Mouse (Mus musculus): ENCODE data around the gene Hemk1. TPM values are rescaled to one million over a fixed set of nuclear protein-coding genes. Genes with fewer than 3 reads are reported as not detected.

Gene Hemk1
- polyA plus RNA-seq, 1 experiment, result 29.5 TPM

- TF ChIP-seq POLR2A (IDR thresholded peaks at IDR 0.05; ENCODE audit: borderline replicate concordance, extremely low read depth, insufficient read depth, insufficient read length, poor library complexity, severe bottlenecking), result no peak
- no peak for TF ChIP-seq CTCF (IDR thresholded peaks at IDR 0.05; ENCODE audit: borderline replicate concordance, extremely low read depth, insufficient read depth, insufficient read length)
- no peak for DNase-seq (ENCODE audit: low read depth)
These were observed 38.4 kb downstream of the Hemk1 start for GRCm38 (mm10) chr9:107299783-107300182.

- no peak for DNase-seq (ENCODE audit: low read depth)
- no peak for TF ChIP-seq CTCF (IDR thresholded peaks at IDR 0.05; ENCODE audit: borderline replicate concordance, extremely low read depth, insufficient read depth, insufficient read length)
- TF ChIP-seq POLR2A (IDR thresholded peaks at IDR 0.05; ENCODE audit: borderline replicate concordance, extremely low read depth, insufficient read depth, insufficient read length, poor library complexity, severe bottlenecking), result no peak
These were observed 39.3 kb downstream of the Hemk1 start for GRCm38 (mm10) chr9:107298876-107299275.

- TF ChIP-seq POLR2A (IDR thresholded peaks at IDR 0.05; ENCODE audit: borderline replicate concordance, extremely low read depth, insufficient read depth, insufficient read length, poor library complexity, severe bottlenecking), result no peak
- no peak for TF ChIP-seq CTCF (IDR thresholded peaks at IDR 0.05; ENCODE audit: borderline replicate concordance, extremely low read depth, insufficient read depth, insufficient read length)
- no peak for DNase-seq (ENCODE audit: low read depth)
These were observed 39.9 kb downstream of the Hemk1 start for GRCm38 (mm10) chr9:107298059-107298780.

- DNase-seq (ENCODE audit: low read depth), result no peak
- TF ChIP-seq CTCF (IDR thresholded peaks at IDR 0.05; ENCODE audit: borderline replicate concordance, extremely low read depth, insufficient read depth, insufficient read length) (no peak), POLR2A (IDR thresholded peaks at IDR 0.05; ENCODE audit: borderline replicate concordance, extremely low read depth, insufficient read depth, insufficient read length, poor library complexity, severe bottlenecking) (no peak)
These were observed 40.5 kb downstream of the Hemk1 start for GRCm38 (mm10) chr9:107297658-107298057.

GRCm38 (mm10) chr9:107297059-107297458, 41.1 kb downstream of the Hemk1 start:
- no peak for TF ChIP-seq CTCF (IDR thresholded peaks at IDR 0.05; ENCODE audit: borderline replicate concordance, extremely low read depth, insufficient read depth, insufficient read length)
- no peak for TF ChIP-seq POLR2A (IDR thresholded peaks at IDR 0.05; ENCODE audit: borderline replicate concordance, extremely low read depth, insufficient read depth, insufficient read length, poor library complexity, severe bottlenecking)
- DNase-seq (ENCODE audit: low read depth), result no peak

- TF ChIP-seq CTCF (IDR thresholded peaks at IDR 0.05; ENCODE audit: borderline replicate concordance, extremely low read depth, insufficient read depth, insufficient read length), result no peak
- TF ChIP-seq POLR2A (IDR thresholded peaks at IDR 0.05; ENCODE audit: borderline replicate concordance, extremely low read depth, insufficient read depth, insufficient read length, poor library complexity, severe bottlenecking), result no peak
- peak; percentile 97 for DNase-seq (ENCODE audit: low read depth)
These were observed 41.6 kb downstream of the Hemk1 start for GRCm38 (mm10) chr9:107296501-107296965.

GRCm38 (mm10) chr9:107296041-107296440, 42.1 kb downstream of the Hemk1 start:
- DNase-seq (ENCODE audit: low read depth), result no peak
- TF ChIP-seq POLR2A (IDR thresholded peaks at IDR 0.05; ENCODE audit: borderline replicate concordance, extremely low read depth, insufficient read depth, insufficient read length, poor library complexity, severe bottlenecking) (no peak), CTCF (IDR thresholded peaks at IDR 0.05; ENCODE audit: borderline replicate concordance, extremely low read depth, insufficient read depth, insufficient read length) (no peak)

- DNase-seq (ENCODE audit: low read depth), result no peak
- TF ChIP-seq POLR2A (IDR thresholded peaks at IDR 0.05; ENCODE audit: borderline replicate concordance, extremely low read depth, insufficient read depth, insufficient read length, poor library complexity, severe bottlenecking) (no peak), CTCF (IDR thresholded peaks at IDR 0.05; ENCODE audit: borderline replicate concordance, extremely low read depth, insufficient read depth, insufficient read length) (no peak)
These were observed 42.3 kb downstream of the Hemk1 start, which contains the start of gene Cish for GRCm38 (mm10) chr9:107296016-107296040. TSS of gene Cish (plus strand) at chr9:107296026.

GRCm38 (mm10) chr9:107295616-107296015, 42.5 kb downstream of the Hemk1 start:
- no peak for DNase-seq (ENCODE audit: low read depth)

GRCm38 (mm10) chr9:107294249-107294648, 43.9 kb downstream of the Hemk1 start:
- TF ChIP-seq CTCF (IDR thresholded peaks at IDR 0.05; ENCODE audit: borderline replicate concordance, extremely low read depth, insufficient read depth, insufficient read length) (peak; percentile 89), POLR2A (IDR thresholded peaks at IDR 0.05; ENCODE audit: borderline replicate concordance, extremely low read depth, insufficient read depth, insufficient read length, poor library complexity, severe bottlenecking) (no peak)
- peak; percentile 77 for DNase-seq (ENCODE audit: low read depth)

More at GRCm38 (mm10) chr9:107295616-107296015, 42.5 kb downstream of the Hemk1 start:
- TF ChIP-seq POLR2A (IDR thresholded peaks at IDR 0.05; ENCODE audit: borderline replicate concordance, extremely low read depth, insufficient read depth, insufficient read length, poor library complexity, severe bottlenecking) (no peak), CTCF (IDR thresholded peaks at IDR 0.05; ENCODE audit: borderline replicate concordance, extremely low read depth, insufficient read depth, insufficient read length) (no peak)

GRCm38 (mm10) chr9:107290897-107291296, 47.3 kb downstream of the Hemk1 start:
- DNase-seq (ENCODE audit: low read depth), result peak; percentile 78
- TF ChIP-seq POLR2A (IDR thresholded peaks at IDR 0.05; ENCODE audit: borderline replicate concordance, extremely low read depth, insufficient read depth, insufficient read length, poor library complexity, severe bottlenecking) (no peak), CTCF (IDR thresholded peaks at IDR 0.05; ENCODE audit: borderline replicate concordance, extremely low read depth, insufficient read depth, insufficient read length) (peak; percentile 99)
